Mouse (Mus musculus): ENCODE results near the gene Stk10. TPM values are rescaled to one million over a fixed set of nuclear protein-coding genes. Genes with fewer than 3 reads are reported as not detected.

Stk10 gene
- polyA plus RNA-seq, 1 experiment from 2014 or later, result 19.3 TPM

- no peaks in the 10 kb centered on the region; the same call in 1 of the 2 replicates for H3K36me3 ChIP-seq (ENCODE audit: inconsistent target)
- H3K79me2 ChIP-seq (ENCODE audit: inconsistent target), result peaks cover 91% of the 10 kb centered on the region
- no peak overlapping the region for H3K4me3 ChIP-seq (ENCODE audit: inconsistent target)
- 94% methylated on average over 4 of the region's 4 CpGs for WGBS (ENCODE audit: missing documents)
- H3K27ac ChIP-seq, result no peak overlapping the region
Observed at GRCm38 (mm10) chr11:32551056-32551455, 18.0 kb downstream of the Stk10 start.

DNA sequence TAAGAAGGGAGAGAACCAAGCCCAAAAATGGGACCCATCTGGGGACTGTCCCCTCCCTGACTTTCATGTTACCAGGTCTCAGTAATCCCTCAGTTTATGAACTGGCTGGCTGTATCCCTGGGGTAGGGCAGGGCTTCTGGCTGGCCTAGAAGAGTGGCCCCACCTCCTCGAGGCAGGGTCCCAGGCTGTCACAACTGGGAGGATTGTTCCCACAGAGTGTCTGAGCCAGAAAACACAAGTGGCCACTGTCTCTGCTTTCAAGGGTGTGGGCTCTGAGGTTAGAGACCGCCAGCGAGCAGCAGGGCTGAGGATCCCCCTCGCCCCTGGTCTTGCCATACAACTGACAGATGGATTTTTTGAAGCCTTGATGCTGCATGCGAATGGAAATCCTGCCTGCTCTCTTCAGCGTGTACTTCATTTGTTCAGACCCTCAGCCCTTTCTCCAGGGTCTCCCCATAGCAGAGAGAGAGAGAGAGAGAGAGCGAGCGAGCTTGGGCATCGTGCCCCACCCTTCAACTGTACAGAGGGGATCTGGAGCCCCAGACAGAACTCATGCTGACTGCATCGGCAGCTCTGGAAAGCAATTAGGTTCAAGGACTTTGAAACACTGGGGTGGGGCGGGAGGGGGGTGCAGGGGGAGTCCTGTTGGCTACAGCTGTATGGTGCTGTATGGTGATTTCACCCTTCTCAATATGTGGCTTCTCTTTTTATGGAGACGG is 18.6 kb downstream of the Stk10 start:
- no peak overlapping the region for H3K27ac ChIP-seq
- H3K79me2 ChIP-seq (ENCODE audit: inconsistent target), result peaks cover 84% of the 10 kb centered on the region
- 89% methylated on average over 10 of the region's 12 CpGs for WGBS (ENCODE audit: missing documents)
- no peaks in the 10 kb centered on the region; the same call in 1 of the 2 replicates for H3K36me3 ChIP-seq (ENCODE audit: inconsistent target)
- H3K4me3 ChIP-seq (ENCODE audit: inconsistent target), result no peak overlapping the region

DNA sequence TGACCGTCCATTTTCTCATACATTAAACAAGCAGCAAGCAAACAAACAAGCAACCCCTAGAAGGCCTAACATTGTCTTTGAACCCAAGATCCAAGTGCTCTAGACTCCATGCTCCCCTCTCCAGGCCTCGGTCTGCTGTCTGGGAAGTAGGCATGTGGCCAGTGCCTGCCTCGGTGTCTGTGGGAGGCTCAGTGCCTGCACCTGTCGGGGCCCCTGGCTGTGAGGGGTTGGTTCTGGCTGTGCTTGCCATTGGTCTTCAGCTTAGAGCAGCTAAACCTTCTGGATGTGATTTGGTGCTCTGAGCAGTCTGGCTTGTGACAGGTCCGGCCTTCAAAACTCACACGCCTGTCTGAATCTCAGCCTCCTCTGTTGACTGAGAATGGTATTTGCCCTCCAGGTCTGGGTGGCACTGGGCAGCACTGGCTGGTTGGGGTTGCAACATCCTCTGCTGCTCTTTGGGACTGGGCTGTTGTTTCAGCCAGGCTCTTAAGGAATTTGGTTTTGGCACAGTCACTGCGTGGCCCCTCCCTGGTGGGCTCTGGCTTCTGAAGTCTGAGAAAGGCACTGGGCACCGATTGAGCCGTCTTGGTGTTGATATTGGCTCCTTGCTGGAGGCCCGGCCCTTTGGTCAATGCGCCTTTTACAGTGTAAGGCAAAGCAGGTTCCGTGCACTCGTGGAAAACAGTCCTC is 19.4 kb downstream of the Stk10 start:
- Histone ChIP-seq H3K79me2 (ENCODE audit: inconsistent target) (peaks cover 81% of the 10 kb centered on the region), H3K4me3 (ENCODE audit: inconsistent target) (no peak overlapping the region), H3K27ac (no peak overlapping the region), H3K36me3 (ENCODE audit: inconsistent target) (no peaks in the 10 kb centered on the region; the same call in 1 of the 2 replicates)
- 72% methylated on average over 13 of the region's 13 CpGs for WGBS (ENCODE audit: missing documents)

DNA sequence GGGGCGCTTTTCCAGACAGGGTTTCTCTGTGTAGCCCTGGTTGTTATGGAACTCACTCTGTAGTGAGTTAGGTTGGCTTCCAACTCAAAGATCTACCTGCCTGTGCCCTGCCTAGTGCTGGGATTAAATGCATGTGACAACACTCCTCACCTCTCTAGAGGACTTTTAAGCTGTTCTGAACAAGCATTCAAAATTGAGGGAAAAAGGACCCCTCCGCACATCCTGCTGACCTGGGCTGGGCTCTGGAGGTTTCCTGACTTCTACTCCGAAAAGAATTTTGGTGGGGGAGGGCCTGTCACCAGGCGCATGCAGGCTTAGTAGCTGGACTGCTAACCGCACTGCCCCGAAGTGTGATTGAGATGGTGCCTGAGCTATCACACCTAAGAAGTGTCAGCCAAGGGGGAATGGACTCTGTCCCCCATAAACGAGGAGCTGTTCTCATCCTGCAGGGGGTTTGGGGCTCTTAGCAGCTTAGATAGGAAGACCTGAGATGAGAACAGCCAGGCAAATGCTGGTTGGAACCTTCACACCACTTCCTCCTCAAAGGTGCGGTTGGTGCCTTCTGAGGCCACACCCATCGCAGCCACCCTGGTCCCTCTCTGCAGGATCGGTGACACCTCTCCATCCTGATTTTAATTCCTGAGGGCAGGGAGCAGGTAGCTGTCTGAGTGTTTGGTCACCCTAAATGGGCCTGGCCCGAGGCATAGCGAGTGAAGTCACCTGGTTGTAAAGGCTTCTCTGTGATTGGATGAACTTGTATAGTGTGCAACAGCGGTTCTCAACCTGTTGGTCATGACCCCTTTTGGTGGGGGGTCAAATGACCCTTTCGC is 20.4 kb downstream of the Stk10 start:
- WGBS (ENCODE audit: missing documents), result 39% methylated on average over 14 of the region's 14 CpGs
- Histone ChIP-seq H3K4me3 (ENCODE audit: inconsistent target) (no peak overlapping the region), H3K27ac (0 out of 2 replicates have a peak overlapping the region, but pooled peaks have one; percentile 54)

DNA sequence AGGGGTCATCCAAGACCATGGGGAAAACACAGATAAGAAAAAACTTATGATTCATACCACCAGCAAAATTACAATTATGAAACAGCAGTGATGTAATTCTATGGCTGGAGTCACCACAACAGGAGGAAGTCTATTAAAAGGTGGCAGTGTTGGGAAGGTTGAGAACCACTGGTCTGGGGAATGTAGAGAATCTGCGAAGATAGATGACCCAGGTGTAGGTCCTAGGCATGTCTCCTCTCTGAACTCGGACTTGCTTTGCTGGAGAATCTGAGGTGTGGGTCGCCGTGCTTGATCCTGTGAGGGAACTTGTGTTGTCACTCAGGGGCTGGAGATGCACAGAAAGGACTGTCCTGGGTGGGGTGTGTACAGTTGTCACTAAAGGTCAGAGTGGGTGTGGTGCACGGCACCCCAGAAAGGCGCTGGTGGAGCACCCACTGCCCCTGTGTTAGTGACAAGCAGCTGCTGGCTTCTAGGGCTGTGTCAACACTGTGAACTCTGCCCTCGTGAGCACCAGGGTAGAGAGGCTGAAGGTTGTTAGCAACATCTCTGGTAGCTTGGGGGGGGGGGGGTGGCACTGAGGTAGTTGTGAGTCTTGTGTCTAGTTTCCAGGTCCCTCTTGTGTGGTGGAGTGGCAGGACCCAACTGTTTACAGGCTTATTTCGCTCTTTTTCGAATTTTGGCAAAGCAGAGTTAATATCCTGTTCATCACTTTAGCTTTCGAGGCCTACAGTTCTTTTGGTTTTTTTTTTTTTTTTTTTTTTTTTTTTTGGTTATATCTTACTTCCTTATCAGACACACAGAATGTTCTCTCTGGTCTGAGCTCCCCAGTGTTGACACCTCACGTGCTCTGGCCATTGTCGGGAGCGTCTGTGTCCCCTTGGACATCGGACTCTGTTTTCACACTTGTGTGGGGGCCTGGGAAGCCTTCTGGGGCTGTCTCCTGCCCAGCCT is 21.3 kb downstream of the Stk10 start:
- Histone ChIP-seq H3K27ac (peak overlapping the region; percentile 54), H3K36me3 (ENCODE audit: inconsistent target) (no peaks in the 10 kb centered on the region), H3K79me2 (ENCODE audit: inconsistent target) (peaks cover 70% of the 10 kb centered on the region), H3K4me3 (ENCODE audit: inconsistent target) (no peak overlapping the region)
- WGBS (ENCODE audit: missing documents), result 33% methylated on average over 12 of the region's 14 CpGs

More for the DNA sequence above, 20.4 kb downstream of the Stk10 start:
- Histone ChIP-seq H3K79me2 (ENCODE audit: inconsistent target) (peaks cover 72% of the 10 kb centered on the region), H3K36me3 (ENCODE audit: inconsistent target) (no peaks in the 10 kb centered on the region; the same call in 1 of the 2 replicates)

DNA sequence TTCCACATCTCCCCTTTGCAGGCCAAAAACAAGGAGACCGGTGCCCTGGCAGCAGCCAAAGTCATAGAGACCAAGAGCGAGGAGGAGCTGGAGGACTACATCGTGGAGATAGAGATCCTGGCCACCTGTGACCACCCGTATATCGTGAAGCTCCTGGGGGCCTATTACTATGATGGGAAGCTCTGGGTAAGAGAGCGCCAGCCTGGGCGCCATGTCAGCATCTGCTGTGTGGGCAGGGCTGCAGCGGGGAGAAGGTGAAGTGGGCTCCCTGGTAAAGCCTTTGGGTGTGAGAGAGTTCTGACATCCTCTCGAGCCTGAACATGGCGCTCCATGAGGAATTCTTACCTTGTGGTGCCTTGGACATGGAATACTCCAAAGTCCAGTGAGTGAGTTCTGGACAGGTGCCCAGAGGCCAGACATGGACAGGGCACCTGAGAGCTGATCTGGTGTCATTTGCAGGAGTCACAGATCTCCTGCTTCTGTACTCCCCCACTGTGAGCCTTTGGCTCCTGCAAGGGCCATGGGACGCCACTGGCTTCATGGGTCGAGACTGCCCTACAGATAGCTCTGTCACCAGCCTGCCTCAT is 22.1 kb downstream of the Stk10 start:
- Histone ChIP-seq H3K27ac (peak overlapping the region; percentile 54), H3K79me2 (ENCODE audit: inconsistent target) (peaks cover 70% of the 10 kb centered on the region), H3K4me3 (ENCODE audit: inconsistent target) (no peak overlapping the region), H3K36me3 (ENCODE audit: inconsistent target) (no peaks in the 10 kb centered on the region)
- 81% methylated on average over 12 of the region's 12 CpGs for whole genome bisulfite sequencing (ENCODE audit: missing documents)

DNA sequence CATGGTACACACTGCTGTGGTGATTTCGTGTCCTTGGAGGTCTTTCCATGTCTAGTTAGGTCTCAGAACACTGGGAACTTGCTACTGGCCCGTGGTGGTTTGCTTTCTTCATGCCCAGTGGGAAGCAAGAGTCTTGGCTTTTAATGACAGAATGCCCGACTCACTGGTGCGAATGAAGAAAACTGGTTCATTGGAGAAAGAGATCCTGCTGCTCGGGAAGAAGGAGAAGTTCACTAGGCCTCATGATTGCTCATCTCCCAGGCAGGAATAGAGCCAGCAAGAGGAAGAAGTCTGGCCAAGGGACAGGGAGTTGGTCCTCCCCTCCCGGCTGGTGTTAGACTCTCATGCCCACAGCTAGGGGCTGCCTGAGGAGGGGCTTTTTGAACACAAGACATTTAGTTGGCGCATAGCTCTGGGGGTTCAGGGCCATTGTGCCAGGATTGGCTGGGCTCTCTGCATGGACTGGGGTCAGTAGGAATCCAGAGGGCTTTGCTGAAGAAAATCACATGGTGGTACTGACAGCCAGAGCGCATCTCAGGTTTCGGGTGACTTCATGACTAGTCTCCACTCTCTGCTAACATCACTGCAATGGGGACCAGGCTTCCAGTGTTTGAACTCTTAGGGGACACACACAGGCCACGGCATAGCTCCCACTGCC is 23.4 kb downstream of the Stk10 start:
- Histone ChIP-seq H3K27ac (peak overlapping the region; percentile 49), H3K36me3 (ENCODE audit: inconsistent target) (no peaks in the 10 kb centered on the region), H3K79me2 (ENCODE audit: inconsistent target) (peaks cover 62% of the 10 kb centered on the region), H3K4me3 (ENCODE audit: inconsistent target) (no peak overlapping the region)
- WGBS (ENCODE audit: missing documents), result 77% methylated on average over 10 of the region's 10 CpGs

DNA sequence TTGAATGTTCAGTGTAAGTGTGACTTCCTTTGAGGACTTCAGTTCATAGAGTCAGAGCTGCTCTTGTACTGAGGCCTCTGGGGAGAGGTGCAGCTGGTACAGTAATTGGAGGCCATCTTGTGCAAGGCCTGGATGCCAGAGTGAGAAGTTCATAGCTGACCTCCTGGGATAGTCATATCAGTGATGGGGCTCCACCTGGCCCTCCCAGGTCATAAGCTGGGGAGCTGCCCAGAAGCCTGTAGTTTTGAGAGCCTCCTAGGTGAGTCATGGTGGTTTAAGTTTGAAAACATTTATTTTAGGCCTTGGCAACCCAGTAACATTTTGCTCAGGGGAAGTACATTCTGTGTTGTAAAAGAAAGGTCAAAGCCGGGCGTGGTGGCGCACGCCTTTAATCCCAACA is 24.9 kb downstream of the Stk10 start:
- no peak overlapping the region for H3K4me3 ChIP-seq (ENCODE audit: inconsistent target)
- no peak overlapping the region; the same call in 1 of the 2 replicates for H3K27ac ChIP-seq
- whole genome bisulfite sequencing (ENCODE audit: missing documents), result 72% methylated on average over 4 of the region's 4 CpGs
- H3K36me3 ChIP-seq (ENCODE audit: inconsistent target), result no peaks in the 10 kb centered on the region
- peaks cover 59% of the 10 kb centered on the region; the same call in 1 of the 2 replicates for H3K79me2 ChIP-seq (ENCODE audit: inconsistent target)

- no peak overlapping the region for H3K4me3 ChIP-seq (ENCODE audit: inconsistent target)
- H3K36me3 ChIP-seq (ENCODE audit: inconsistent target), result no peaks in the 10 kb centered on the region
- H3K27ac ChIP-seq, result peak overlapping the region; percentile 50
- H3K79me2 ChIP-seq (ENCODE audit: inconsistent target), result peaks cover 57% of the 10 kb centered on the region; the same call in 1 of the 2 replicates
- 6% methylated on average over 8 of the region's 8 CpGs for WGBS (ENCODE audit: missing documents)
Observed at GRCm38 (mm10) chr11:32558677-32559076, 25.6 kb downstream of the Stk10 start.

GRCm38 (mm10) chr11:32560015-32560770 is 27.1 kb downstream of the Stk10 start:
- no peak overlapping the region for H3K27ac ChIP-seq
- WGBS (ENCODE audit: missing documents), result 94% methylated on average over 12 of the region's 12 CpGs
- no peak overlapping the region for H3K4me3 ChIP-seq (ENCODE audit: inconsistent target)
- H3K79me2 ChIP-seq (ENCODE audit: inconsistent target), result peaks cover 47% of the 10 kb centered on the region; the same call in 1 of the 2 replicates
- no peaks in the 10 kb centered on the region for H3K36me3 ChIP-seq (ENCODE audit: inconsistent target)

- no peaks in the 10 kb centered on the region for H3K36me3 ChIP-seq (ENCODE audit: inconsistent target)
- WGBS (ENCODE audit: missing documents), result 43% methylated on average over 10 of the region's 10 CpGs
Observed at GRCm38 (mm10) chr11:32561465-32562355, 28.6 kb downstream of the Stk10 start.

More at GRCm38 (mm10) chr11:32561465-32562355, 28.6 kb downstream of the Stk10 start:
- no peak overlapping the region for H3K4me3 ChIP-seq (ENCODE audit: inconsistent target)
- H3K27ac ChIP-seq, result 0 out of 2 replicates have a peak overlapping the region, but pooled peaks have one; percentile 22
- H3K79me2 ChIP-seq (ENCODE audit: inconsistent target), result peaks cover 53% of the 10 kb centered on the region
